Mouse (Mus musculus) neural tube, embryonic 10.5 days (tissue): ENCODE results near the gene Cenpx.

Experiments used
- DNase-seq: peaks from one replicate; pipeline ENCODE4 v3.0.0-alpha.2; 2017; ENCODE audit warnings: low spot score; ENCODE audit errors: extremely low spot score

Gene Cenpx

DNA sequence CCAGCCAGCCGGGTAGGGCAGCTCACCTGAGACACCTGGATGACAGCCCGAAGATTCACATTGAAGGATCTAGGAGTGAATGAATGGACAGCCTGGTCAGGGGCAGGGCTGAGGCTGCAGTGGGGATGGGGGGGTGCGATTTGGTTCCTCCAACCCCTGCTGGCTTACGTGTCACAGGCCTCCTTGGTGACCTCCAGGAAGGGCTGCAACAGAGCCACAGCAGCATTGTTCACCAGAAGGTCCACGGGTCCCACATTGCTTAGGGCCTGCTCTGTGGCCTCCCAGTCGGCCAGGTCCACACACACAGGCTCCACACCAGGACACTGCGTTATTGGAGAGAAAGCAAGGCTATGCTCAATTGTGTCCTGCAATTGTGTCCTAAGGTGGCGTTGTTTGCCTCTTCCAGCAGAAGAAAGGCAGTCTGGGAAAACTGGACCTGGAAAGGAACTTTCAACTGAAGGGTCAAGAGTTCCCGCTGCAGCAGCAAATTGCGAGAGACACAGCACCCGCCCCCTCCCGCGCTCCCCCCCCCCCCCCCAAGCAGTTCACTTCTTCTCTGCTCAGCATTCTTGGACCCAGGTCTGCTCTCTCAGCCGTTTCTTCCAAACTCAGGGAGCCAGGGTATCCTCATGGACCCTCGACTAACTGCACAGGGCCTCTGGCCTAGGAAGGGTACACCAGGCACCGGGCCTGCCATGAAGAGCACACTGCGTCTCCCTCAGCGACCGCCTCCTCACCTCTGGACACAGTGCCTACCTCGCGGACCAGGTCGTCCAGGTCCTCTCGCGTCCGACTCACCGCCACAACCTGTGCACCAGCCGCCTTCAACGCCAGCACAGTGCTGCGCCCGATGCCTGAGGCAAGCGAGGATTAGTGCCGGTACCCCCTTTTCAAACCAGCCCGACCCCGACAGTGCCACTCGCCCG is 13.0 kb upstream of the Cenpx start:
- DNase-seq: no peak

DNA sequence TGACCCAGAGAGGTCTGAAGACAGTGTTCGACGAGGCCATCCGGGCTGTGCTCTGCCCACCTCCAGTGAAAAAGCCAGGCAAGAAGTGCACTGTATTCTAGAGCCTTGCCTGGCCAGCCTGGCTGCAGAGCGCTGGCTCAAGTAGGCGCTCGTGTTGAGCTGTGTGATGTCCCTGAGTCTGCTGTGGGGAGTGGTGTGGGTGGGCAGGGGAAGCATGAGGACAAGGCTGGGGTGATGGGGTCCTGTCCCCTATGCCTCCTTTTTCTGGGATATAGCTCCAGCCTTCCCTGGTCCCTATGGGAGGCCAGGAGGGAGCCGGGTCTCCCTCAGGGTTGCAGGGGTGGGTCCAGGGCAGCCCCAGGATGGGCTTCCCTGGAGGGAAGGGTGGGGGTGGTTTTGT is 10.0 kb upstream of the Cenpx start:
- no peak for DNase-seq

- no peak for DNase-seq
Measured at GRCm38 (mm10) chr11:120722761-120723382, 9.3 kb upstream of the Cenpx start.

DNA sequence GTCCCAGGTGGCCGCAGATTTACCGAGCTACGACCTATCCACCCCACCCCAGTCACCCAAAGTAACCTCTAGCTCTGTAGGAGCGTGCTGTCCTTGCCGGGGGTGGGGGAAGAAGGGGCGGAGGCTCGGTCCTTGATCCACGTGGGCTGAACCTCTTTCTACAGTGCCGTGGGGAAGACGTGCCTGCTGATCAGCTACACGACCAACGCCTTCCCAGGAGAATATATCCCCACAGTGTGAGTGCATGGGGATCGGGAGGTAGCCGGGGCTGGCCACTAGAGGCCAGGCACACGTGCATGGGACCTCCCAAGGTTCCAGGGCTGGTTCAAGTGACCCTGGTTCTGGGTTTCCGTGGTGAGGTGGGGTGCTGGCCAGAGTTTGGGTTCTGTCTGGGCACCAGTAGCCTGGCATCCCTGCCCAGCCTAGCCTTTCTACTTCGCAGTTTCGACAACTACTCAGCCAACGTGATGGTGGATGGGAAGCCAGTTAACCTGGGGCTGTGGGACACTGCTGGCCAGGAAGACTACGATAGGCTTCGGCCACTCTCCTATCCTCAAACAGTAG is 8.6 kb upstream of the Cenpx start:
- no peak for DNase-seq

DNA sequence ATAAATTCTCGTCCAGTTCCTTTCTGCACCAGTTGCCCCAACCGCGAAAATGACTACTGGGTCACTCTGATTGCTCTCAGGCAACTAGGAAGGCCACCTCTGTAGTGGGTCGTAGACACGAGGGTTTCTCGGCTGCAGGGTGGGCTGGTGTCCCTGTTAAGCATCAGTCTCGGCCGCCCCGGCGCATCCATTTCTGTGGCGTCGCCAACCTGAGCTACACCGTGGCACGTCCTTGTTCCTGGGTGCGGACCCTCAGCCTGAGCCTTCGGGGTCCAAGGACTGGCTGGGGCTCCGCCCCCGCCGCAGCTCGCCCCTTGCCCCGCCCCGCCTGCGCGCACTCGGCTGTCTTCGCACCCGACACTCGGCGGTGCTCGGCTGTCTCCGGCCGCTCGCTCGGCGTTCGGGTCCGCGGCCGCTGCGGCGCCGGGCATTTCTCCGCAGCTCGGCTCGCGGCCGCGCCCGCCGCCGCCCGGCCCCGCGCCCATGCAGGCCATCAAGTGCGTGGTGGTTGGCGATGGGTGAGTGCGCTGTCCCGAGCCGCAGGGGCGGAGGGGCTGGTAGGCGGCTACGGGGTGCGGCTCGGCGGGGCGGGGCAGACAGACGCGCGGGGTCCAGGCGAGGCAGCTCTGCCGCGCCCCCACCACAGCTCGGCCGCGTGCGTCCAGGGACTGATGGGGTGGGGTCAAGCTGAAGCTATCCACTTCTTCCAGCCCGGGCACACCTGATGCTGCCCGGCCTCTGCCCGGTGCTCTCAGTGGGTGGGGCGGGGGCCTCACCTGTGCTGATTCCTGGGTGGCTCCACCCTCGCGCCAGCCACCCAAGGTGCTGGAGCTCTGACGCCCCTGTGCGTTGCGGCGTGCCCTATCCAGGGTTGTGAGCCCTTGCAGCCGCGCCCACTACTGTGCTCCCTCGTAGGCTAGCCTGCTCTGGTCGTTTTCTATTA is 7.9 kb upstream of the Cenpx start, which contains the start of gene Rac3:
Rac3 (plus strand) TSS at position 347 of the 943 bp plus-strand sequence.
- peak; percentile 77 for DNase-seq

DNA sequence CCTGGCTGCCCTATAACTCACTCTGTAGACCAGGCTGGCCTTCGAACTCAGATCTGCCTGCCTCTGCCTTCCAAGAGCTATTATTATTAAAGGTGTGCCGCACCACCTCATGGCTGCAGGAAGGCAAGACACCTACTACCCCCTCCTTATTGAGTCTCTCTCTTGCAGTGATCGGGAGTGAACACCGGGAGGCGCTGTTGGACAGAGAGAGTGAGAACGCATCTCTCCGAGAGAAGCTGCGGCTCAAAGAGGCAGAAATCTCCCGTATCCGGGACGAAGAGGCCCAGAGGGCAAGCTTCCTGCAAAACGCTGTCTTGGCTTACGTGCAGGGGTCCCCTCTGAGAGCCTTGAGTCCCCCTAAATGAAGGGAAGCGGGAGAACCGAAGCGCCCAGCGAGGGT is 6.9 kb upstream of the Cenpx start:
- peak; percentile 91 for DNase-seq

GRCm38 (mm10) chr11:120719841-120720376 is 6.4 kb upstream of the Cenpx start:
- DNase-seq: no peak

DNA sequence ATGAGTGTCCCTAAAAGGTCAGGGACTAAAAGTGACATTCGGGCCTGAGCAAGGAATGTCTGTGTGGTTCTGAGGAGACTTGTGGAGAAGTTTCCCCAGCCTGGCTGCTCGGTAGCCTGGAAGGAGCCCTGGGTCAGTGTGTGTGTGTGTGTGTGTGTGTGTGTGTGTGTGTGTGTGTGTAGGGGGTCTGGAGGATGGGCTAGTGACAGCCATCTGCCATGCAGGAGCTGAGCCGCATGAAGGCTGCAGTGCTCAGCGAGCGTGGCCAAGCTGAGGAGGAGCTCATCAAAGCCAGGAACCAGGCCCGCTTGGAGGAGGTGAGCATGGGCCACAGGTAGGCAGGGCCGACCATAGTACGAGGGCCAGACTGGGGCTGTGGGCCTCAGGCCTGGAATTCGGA is 5.7 kb upstream of the Cenpx start:
- DNase-seq: no peak

GRCm38 (mm10) chr11:120715131-120715530 is 1.6 kb upstream of the Cenpx start:
- DNase-seq: no peak

DNA sequence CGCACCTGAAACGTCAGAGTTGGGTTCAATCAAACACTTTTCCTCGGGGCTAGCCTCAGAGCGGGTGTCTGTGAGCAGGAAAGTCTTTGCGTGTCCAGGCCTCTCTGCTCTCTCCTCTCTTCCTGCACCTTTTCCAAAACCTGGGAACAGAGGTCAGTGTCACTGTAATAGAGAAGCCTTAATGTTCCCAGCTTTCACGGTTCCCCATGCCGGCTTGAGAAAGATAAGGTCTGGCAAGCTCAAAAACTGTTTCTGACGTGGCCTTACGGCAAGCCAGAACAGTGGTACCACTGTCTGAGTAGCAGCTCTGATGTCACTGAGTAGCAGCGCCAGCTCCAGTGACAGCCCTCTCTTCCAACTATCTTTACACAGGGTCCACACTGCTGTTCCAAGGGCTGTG is 1.0 kb upstream of the Cenpx start:
- DNase-seq: no peak

- DNase-seq: peak; percentile 84
Measured at GRCm38 (mm10) chr11:120712771-120713568, 568 bp downstream of the Cenpx start.

- no peak for DNase-seq
Measured at GRCm38 (mm10) chr11:120711980-120712604, 1.4 kb downstream of the Cenpx start.

GRCm38 (mm10) chr11:120710672-120711071 is 2.9 kb downstream of the Cenpx start:
- DNase-seq: peak; percentile 40

GRCm38 (mm10) chr11:120709551-120709950 is 4.0 kb downstream of the Cenpx start:
- no peak for DNase-seq

- DNase-seq: no peak
Measured at GRCm38 (mm10) chr11:120707969-120708368, 5.6 kb downstream of the Cenpx start.

DNA sequence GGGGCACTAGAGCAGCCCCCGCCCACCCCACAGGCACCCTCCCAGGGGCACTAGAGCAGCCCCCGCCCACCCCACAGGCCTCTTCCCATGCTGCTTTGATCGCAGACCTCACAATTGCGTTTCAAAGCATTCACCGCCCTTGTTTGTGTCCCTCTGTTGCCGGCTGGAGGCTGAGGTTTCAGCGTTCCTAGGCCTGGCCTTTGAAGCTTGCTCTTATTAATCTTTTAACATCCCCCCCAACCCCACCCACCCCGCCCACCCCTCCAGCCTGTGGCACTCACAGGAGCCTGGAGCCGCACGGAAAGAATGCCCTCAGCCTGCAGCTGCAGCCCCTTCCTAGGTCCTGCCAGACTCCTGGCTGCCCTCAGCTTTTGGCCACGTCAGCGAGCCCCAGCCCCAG is 6.3 kb downstream of the Cenpx start:
- DNase-seq: peak; percentile 39

- DNase-seq: no peak
Measured at GRCm38 (mm10) chr11:120706120-120706519, 7.4 kb downstream of the Cenpx start.

GRCm38 (mm10) chr11:120704486-120705325 is 8.8 kb downstream of the Cenpx start:
- DNase-seq: peak; percentile 47
